ENCODE assay signal across 9 mouse cellular contexts in the genomic region with DNA sequence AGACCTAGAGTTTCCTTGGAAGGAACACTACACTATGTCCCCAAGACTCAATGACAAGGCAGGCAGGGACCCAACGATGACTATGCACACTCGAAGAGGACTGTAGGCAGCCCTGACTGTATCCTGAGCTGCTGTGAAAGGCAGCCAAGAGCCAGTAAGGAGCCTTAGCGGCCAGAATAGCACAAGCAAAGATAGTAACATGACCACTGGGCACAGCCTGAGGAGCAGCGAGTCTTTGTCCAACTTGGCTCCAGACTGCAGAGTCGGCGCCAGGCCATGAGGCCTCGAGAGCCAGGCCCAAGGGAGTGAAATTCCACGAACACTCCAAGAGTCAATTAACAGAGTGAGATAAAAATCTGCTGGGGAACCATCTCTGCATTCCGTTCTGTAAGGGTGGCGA.
A peak's percentile ranks its signal among the peaks of the same experiment; 100 is the strongest.
DNase-seq lines count a peak whose midpoint lies in the region; ATAC-seq lines count a peak whose summit lies in the region.
"Had no signal": no experiment of that assay in that cellular context is flagged by ENCODE, and none has a peak within 500 bp of the region (broad histone marks: within the 10 kb centered on the region; RNA-seq: fewer than 3 reads in every experiment).

No protein-coding gene starts in this region.

- no peak for DNase-seq in limb, embryonic 10.5 days (ENCODE audit: low spot score)
- DNase-seq in cerebellum, adult 18-20 months, result peak; percentile 90 to 91
- peak; percentile 14 for DNase-seq in gonadal fat pad, adult 2 months (ENCODE audit: low read depth)
- peak; percentile 70 for DNase-seq in lung, postnatal 25 days (ENCODE audit: low spot score)
- no peak for DNase-seq in midbrain, embryonic 14.5 days
- DNase-seq: thymus, postnatal 14 days had no signal

- 74% methylated on average over 10 of the region's 10 CpGs for WGBS in limb, embryonic 15.5 days
- WGBS in limb, embryonic 10.5 days, result 91% methylated on average over 10 of the region's 10 CpGs
- 94% methylated on average over 10 of the region's 10 CpGs for WGBS in midbrain, embryonic 14.5 days

- H3K4me2 ChIP-seq in limb, embryonic 15.5 days, result no peak overlapping the region
- no peak overlapping the region for H3K4me2 ChIP-seq in midbrain, embryonic 14.5 days (ENCODE audit: low read length)
- H3K4me2 ChIP-seq: limb, embryonic 12.5 days had no signal

- H3K4me1 ChIP-seq in limb, embryonic 15.5 days, result peaks cover 19% of the 10 kb centered on the region
- H3K4me1 ChIP-seq in limb, embryonic 10.5 days, result peaks cover 25% of the 10 kb centered on the region
- H3K4me1 ChIP-seq in midbrain, embryonic 14.5 days (ENCODE audit: control insufficient read depth, insufficient read depth, low read length), result peaks cover 12% of the 10 kb centered on the region

- H3K9ac ChIP-seq in limb, embryonic 15.5 days, result no peak overlapping the region
- no peak overlapping the region for H3K9ac ChIP-seq in midbrain, embryonic 14.5 days (replicated peaks; ENCODE audit: low read length)
- H3K9ac ChIP-seq: limb, embryonic 12.5 days had no signal

- peak overlapping the region; percentile 1; the same call in 1 of the 2 replicates for H3K27ac ChIP-seq in limb, embryonic 15.5 days
- no peak overlapping the region for H3K27ac ChIP-seq in limb, embryonic 10.5 days
- H3K27ac ChIP-seq in midbrain, embryonic 14.5 days (replicated peaks; ENCODE audit: low read depth, low read length), result no peak overlapping the region
- H3K27ac ChIP-seq: limb, embryonic 12.5 days had no signal

- no peaks in the 10 kb centered on the region for H3K27me3 ChIP-seq in limb, embryonic 15.5 days
- H3K27me3 ChIP-seq in limb, embryonic 10.5 days (ENCODE audit: low read depth, poor library complexity, severe bottlenecking), result no peaks in the 10 kb centered on the region
- no peaks in the 10 kb centered on the region for H3K27me3 ChIP-seq in midbrain, embryonic 14.5 days (ENCODE audit: control insufficient read depth, insufficient read depth, low read length)
- H3K27me3 ChIP-seq: limb, embryonic 12.5 days had no signal

- no peak overlapping the region for H3K4me3 ChIP-seq in limb, embryonic 15.5 days
- H3K4me3 ChIP-seq in limb, embryonic 10.5 days, result no peak overlapping the region
- H3K4me3 ChIP-seq in midbrain, embryonic 14.5 days (replicated peaks; ENCODE audit: low read depth, low read length), result no peak overlapping the region
- H3K4me3 ChIP-seq: limb, embryonic 12.5 days had no signal

- H3K9me3 ChIP-seq in limb, embryonic 15.5 days, result no peaks in the 10 kb centered on the region
- no peaks in the 10 kb centered on the region for H3K9me3 ChIP-seq in limb, embryonic 10.5 days (replicated peaks)
- H3K9me3 ChIP-seq in midbrain, embryonic 14.5 days (ENCODE audit: control insufficient read depth, low read length), result no peaks in the 10 kb centered on the region
- H3K9me3 ChIP-seq: limb, embryonic 12.5 days had no signal

- no peak for ATAC-seq in limb, embryonic 15.5 days (ENCODE audit: insufficient number of reproducible peaks, low FRiP score, low TSS enrichment, low read depth)
- ATAC-seq in midbrain, embryonic 14.5 days (ENCODE audit: low FRiP score, low TSS enrichment), result no peak
- ATAC-seq in megakaryocyte-erythroid progenitor cell, adult 5-6 weeks (replicated peaks; ENCODE audit: low FRiP score, low TSS enrichment, poor library complexity, severe bottlenecking), result no peak

- H3K36me3 ChIP-seq in limb, embryonic 15.5 days, result no peaks in the 10 kb centered on the region
- no peaks in the 10 kb centered on the region for H3K36me3 ChIP-seq in limb, embryonic 10.5 days
- no peaks in the 10 kb centered on the region for H3K36me3 ChIP-seq in midbrain, embryonic 14.5 days (ENCODE audit: control insufficient read depth, insufficient read depth, low read length)
- H3K36me3 ChIP-seq: limb, embryonic 12.5 days had no signal

Comparison
In these comparisons a context has a peak if more than half of its experiments do, and no peak if none do; other contexts are left out.
1. DNase-seq: peak in cerebellum, adult 18-20 months (2 of 2), gonadal fat pad, adult 2 months (single experiment) and lung, postnatal 25 days (single experiment); none in limb, embryonic 10.5 days (single experiment) and midbrain, embryonic 14.5 days (single experiment).